Comparison of ENCODE assay signal across 8 mouse cellular contexts in the genomic region with DNA sequence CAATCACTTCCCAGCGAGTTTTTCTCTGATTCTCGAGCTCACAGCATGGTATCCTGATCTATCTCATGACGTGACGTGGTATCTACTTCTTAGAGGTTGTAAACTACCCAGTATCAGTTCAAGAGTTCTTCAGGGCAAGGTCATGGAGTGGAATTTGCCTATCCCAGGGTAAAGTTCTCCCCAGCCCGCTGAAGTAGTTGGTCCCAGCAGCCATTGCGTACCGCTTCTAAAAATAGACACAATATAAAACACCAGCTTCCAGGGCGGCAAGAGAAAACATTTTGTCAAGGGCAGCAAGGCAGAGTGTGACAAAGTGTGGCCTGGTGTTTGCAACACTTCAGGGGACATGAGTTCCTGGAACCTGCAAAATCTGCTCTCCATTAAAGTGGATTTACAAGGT. TPM values are rescaled to one million over a fixed set of nuclear protein-coding genes. Genes with fewer than 3 reads are reported as not detected.
DNase-seq lines count a peak whose midpoint lies in the region; ATAC-seq and TF ChIP-seq lines count a peak whose summit lies in the region.

No protein-coding gene starts in this region.

- no peak overlapping the region for H3K4me3 ChIP-seq in kidney, adult 2 months (ENCODE audit: insufficient read depth, low read depth, low read length)
- H3K4me3 ChIP-seq in heart, embryonic 16.5 days (ENCODE audit: low read length) = no peak overlapping the region
- H3K4me3 ChIP-seq in forebrain, postnatal 0 days (ENCODE audit: low read depth, low read length) = no peak overlapping the region

- H3K4me1 ChIP-seq in kidney, adult 2 months (ENCODE audit: control insufficient read depth, insufficient read depth, low read length) = peaks cover 10% of the 10 kb centered on the region; the same call in 1 of the 2 replicates
- H3K4me1 ChIP-seq in heart, embryonic 16.5 days (ENCODE audit: control insufficient read depth, insufficient read depth, low read length) = peaks cover 5% of the 10 kb centered on the region
- H3K4me1 ChIP-seq in forebrain, postnatal 0 days (ENCODE audit: insufficient read depth) = no peaks in the 10 kb centered on the region

- peak overlapping the region; percentile 34 for H3K27ac ChIP-seq in kidney, adult 2 months (ENCODE audit: insufficient read depth, low read depth, low read length)
- peak overlapping the region; percentile 81 for H3K27ac ChIP-seq in heart, embryonic 16.5 days (ENCODE audit: low read length)
- no peak overlapping the region for H3K27ac ChIP-seq in forebrain, postnatal 0 days (ENCODE audit: low read depth, low read length)

- H3K9me3 ChIP-seq in heart, embryonic 16.5 days (replicated peaks; ENCODE audit: control insufficient read depth, low read length) = no peaks in the 10 kb centered on the region
- no peaks in the 10 kb centered on the region for H3K9me3 ChIP-seq in forebrain, postnatal 0 days (ENCODE audit: low read length)

- ATAC-seq in heart, embryonic 16.5 days (replicated peaks; ENCODE audit: extremely low read depth, insufficient read depth, low FRiP score) = peak; percentile 69
- ATAC-seq in forebrain, postnatal 0 days = no peak

- 46% methylated on average over 8 of the region's 8 CpGs for WGBS in kidney, adult 2 months
- 36% methylated on average over 8 of the region's 8 CpGs for WGBS in heart, embryonic 16.5 days
- 82% methylated on average over 8 of the region's 8 CpGs for WGBS in forebrain, postnatal 0 days

- H3K27me3 ChIP-seq in kidney, adult 2 months (replicated peaks; ENCODE audit: control insufficient read depth, insufficient read depth, low read length) = no peaks in the 10 kb centered on the region
- no peaks in the 10 kb centered on the region for H3K27me3 ChIP-seq in heart, embryonic 16.5 days (ENCODE audit: control insufficient read depth, insufficient read depth, low read length)
- H3K27me3 ChIP-seq in forebrain, postnatal 0 days (ENCODE audit: insufficient read depth, low read length) = no peaks in the 10 kb centered on the region

- no peak overlapping the region for H3K9ac ChIP-seq in heart, embryonic 16.5 days (ENCODE audit: low read length)
- H3K9ac ChIP-seq in forebrain, postnatal 0 days = no peak overlapping the region

- peak; percentile 62 for DNase-seq in kidney, adult 2 months
- no peak for DNase-seq in kidney, postnatal 10 days
- DNase-seq in kidney, postnatal 14 days = peak; percentile 30
- peak; percentile 39 for DNase-seq in skeletal muscle tissue, adult 2 months (ENCODE audit: low read depth, low spot score)
- DNase-seq in forebrain, postnatal 0 days = no peak
- no peak for DNase-seq in cerebellum, adult 8-10 months
- DNase-seq in testis, postnatal 14 days (ENCODE audit: low spot score) = no peak

- H3K4me2 ChIP-seq in heart, embryonic 16.5 days (ENCODE audit: low read depth, low read length) = no peak overlapping the region
- no peak overlapping the region for H3K4me2 ChIP-seq in forebrain, postnatal 0 days (ENCODE audit: low read depth)

- H3K36me3 ChIP-seq in kidney, adult 2 months (ENCODE audit: control insufficient read depth, insufficient read depth, low read length) = no peaks in the 10 kb centered on the region
- H3K36me3 ChIP-seq in heart, embryonic 16.5 days (ENCODE audit: control insufficient read depth, insufficient read depth) = no peaks in the 10 kb centered on the region
- H3K36me3 ChIP-seq in forebrain, postnatal 0 days (ENCODE audit: insufficient read depth) = no peaks in the 10 kb centered on the region

- TF ChIP-seq POLR2A in kidney, adult 2 months (IDR thresholded peaks at IDR 0.05; ENCODE audit: low read depth, low read length) = no peak

- no peak for TF ChIP-seq CTCF in kidney, adult 2 months (conservative IDR thresholded peaks at IDR 0.05; ENCODE audit: insufficient read depth, insufficient read length, low read depth, low read length)
- TF ChIP-seq CTCF in forebrain, postnatal 0 days (IDR thresholded peaks at IDR 0.05; ENCODE audit: low read depth) = no peak

RNA-seq across cellular contexts. Expression of gene Clic5, which starts 36.5 kb away (rescaled TPM):
- polyA plus RNA-seq in kidney, adult 2 months (2012; rRNA removed) = 21.1 and 25.2 TPM in 2 replicates
- polyA plus RNA-seq in heart, embryonic 16.5 days (2015; fragmentation: Nextera tagmentation; extraction: Ambion mirVana) = 16.6 and 17.8 TPM in 2 replicates
- 1.00 and 1.4 TPM in 2 replicates for total RNA-seq in forebrain, postnatal 0 days (2014; rRNA removed)
- 0.25 and 0.35 TPM in 2 replicates for polyA plus RNA-seq in forebrain, postnatal 0 days (2015; fragmentation: Nextera tagmentation; extraction: Ambion mirVana)

RNA-seq across cellular contexts. Expression of gene Enpp4, which starts 46.3 kb away (rescaled TPM):
- 7.2 and 8.2 TPM in 2 replicates for polyA plus RNA-seq in kidney, adult 2 months (2012; rRNA removed)
- polyA plus RNA-seq in heart, embryonic 16.5 days (2015; fragmentation: Nextera tagmentation; extraction: Ambion mirVana) = 8.9 and 11.0 TPM in 2 replicates
- 5.3 and 7.1 TPM in 2 replicates for total RNA-seq in forebrain, postnatal 0 days (2014; rRNA removed)
- 3.8 and 5.3 TPM in 2 replicates for polyA plus RNA-seq in forebrain, postnatal 0 days (2015; fragmentation: Nextera tagmentation; extraction: Ambion mirVana)

Comparison
In these comparisons a context has a peak if more than half of its experiments do, and no peak if none do; other contexts are left out.
1. DNase-seq: peak in kidney, adult 2 months (single experiment), kidney, postnatal 14 days (single experiment) and skeletal muscle tissue, adult 2 months (single experiment); none in kidney, postnatal 10 days (single experiment), forebrain, postnatal 0 days (single experiment), cerebellum, adult 8-10 months (single experiment) and testis, postnatal 14 days (single experiment).
2. RNA of gene Clic5, which starts 36.5 kb away (polyA plus RNA-seq): 21.1 to 25.2 TPM in kidney, adult 2 months and 16.6 to 17.8 TPM in heart, embryonic 16.5 days; 0.25 to 0.35 TPM in forebrain, postnatal 0 days; every median in the first group is over 10 times any median in the second.